Mouse (Mus musculus) C2C12 (cell line): ENCODE measurements around the gene Olfr286.

Source experiments
- CEBPB ChIP-seq: IDR thresholded peaks from one replicate; pipeline ENCODE4 v1.6.1; 2011; ENCODE audit warnings: low read depth, mild to moderate bottlenecking, control low read depth, moderate library complexity
- CTCF ChIP-seq: IDR thresholded peaks from one replicate; pipeline ENCODE4 v1.5.1; 2011; ENCODE audit not compliant: control insufficient read depth, insufficient read depth, insufficient read length
- FOSL1 ChIP-seq: IDR thresholded peaks from one replicate; pipeline ENCODE4 v1.8.0; 2011; ENCODE audit warnings: mild to moderate bottlenecking, low read length; ENCODE audit not compliant: poor library complexity, insufficient read depth, severe bottlenecking
- MAX ChIP-seq: IDR thresholded peaks from one replicate; pipeline ENCODE4 v1.6.1; 2011; ENCODE audit warnings: mild to moderate bottlenecking, control low read depth
- MYOD1 ChIP-seq: IDR thresholded peaks from one replicate; pipeline ENCODE4 v1.6.1; 2011; ENCODE audit warnings: low read depth; ENCODE audit not compliant: control insufficient read depth, insufficient read length
- MYOG ChIP-seq: IDR thresholded peaks from one replicate; pipeline ENCODE4 v1.6.1; 2011; ENCODE audit not compliant: control insufficient read depth, insufficient read length; ENCODE audit errors: extremely low read depth

- TF ChIP-seq MYOD1 (no peak), CTCF (no peak), MYOG (no peak), CEBPB (no peak), MAX (no peak), FOSL1 (no peak)
Measured at GRCm38 (mm10) chr15:98222377-98222776, 11.9 kb downstream of the Olfr286 start.
